Mouse (Mus musculus): Measurements from ENCODE around the gene Islr.

Gene Islr

DNA sequence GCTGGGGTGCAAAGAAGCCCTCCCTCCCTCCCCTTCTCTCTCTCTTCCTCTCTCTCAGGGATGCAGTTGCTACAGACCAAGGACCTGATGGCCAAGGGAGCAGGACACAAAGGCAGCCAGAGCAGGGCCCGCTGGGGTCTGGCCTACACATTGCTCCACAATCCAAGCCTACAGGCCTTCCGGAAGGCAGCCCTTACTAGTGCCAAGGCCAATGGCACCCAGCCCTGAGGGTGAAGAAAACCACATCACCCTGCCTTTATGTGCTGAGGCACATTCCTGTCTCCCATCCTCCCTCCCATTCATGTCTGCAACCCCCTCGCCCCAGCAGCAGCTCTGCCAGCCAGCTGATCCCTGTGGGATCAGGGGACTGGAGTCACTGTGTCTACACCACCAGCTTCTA, 51.0 kb downstream of the Islr start:
- no peak for DNase-seq (ENCODE audit: low read depth, low spot score)

DNA sequence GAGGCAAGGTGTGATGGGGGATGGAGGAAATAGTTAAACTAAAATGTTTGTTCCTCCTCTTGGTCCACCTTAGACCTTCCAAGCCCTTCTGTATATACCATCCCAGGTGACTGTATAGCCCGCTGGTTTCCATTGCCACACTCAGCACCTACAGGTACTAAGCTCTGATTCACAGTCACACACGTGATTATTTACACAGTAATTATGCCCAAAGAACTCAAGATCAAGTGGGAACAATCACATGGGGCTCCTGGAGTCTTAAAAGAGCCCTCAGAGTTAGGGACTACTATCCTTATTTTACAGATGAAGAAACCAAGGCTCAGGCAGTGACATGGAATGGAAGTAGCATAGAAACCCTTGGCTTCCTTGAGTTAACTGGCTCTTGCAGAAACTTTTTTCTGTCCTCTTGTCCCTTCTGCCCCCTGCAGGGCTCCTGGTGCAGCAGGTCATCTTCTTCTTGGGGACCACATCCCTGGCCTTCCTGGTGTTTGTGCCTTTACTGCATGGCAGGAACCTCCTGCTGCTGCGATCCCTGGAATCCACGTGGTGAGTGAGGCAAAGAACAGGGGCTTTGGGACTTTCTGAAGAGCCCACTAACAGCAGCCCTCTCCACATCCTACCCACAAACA, 53.3 kb downstream of the Islr start:
- no peak for DNase-seq (ENCODE audit: low read depth, low spot score)

DNA sequence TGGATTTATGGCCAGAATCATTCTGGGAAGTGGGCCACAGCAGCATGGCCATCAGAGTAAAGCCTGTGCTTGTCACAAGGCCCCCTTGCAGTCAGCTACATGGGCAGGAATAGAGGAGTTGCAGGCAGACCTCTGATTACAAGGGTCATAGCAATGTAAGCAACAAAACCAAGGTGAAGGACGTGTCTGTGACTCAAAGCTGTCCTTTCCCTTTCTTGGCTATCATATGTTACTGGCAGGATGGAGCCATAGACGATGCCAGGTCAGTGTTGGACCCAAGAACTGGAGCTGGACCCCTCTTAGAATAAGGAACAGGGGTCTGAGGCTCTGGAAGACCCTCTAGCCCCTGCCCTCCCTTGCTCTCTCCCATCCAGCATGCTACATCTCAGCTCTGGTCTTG, 55.3 kb downstream of the Islr start:
- no peak for DNase-seq (ENCODE audit: low read depth, low spot score)

DNA sequence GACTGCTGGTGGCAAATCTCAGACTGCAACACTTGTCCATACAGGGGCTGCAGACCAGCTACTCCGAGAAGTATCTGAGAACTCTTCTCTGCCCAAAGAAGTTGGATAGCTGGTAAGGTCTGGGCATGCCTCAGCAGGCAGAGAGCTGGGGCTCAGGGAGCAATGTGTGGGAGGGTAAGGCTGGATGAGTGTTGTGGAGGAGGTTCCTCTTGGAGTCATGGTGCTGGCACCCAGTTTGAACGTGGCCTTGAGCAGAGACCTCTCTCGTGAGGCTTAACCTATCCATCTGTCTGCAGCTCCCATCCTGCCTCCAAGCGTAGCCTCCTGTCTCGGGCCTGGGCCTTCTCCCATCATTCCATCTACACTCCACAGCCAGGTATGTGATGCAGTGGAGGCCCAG, 58.7 kb downstream of the Islr start:
- no peak for DNase-seq (ENCODE audit: low read depth, low spot score)

DNA sequence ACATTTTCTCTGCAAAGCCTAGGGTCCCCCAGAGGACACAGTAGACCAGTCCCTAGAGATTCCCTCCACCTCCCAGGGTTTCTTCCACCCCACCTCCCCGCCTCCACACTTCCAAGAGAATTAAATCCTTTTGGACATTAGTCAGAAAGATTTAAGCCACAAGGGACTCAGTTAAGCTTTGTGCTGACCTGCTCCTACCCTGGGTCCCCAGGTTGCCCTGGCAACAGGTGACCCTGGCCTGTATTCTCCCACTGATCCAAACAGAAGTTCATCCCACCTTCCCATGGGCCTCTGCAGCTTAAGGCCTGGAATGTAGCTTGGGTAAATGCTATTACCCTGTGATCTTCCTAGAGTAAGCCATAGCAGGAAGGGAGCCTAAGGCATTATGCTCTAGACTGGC, 59.4 kb downstream of the Islr start:
- DNase-seq (ENCODE audit: low read depth, low spot score) = no peak

DNA sequence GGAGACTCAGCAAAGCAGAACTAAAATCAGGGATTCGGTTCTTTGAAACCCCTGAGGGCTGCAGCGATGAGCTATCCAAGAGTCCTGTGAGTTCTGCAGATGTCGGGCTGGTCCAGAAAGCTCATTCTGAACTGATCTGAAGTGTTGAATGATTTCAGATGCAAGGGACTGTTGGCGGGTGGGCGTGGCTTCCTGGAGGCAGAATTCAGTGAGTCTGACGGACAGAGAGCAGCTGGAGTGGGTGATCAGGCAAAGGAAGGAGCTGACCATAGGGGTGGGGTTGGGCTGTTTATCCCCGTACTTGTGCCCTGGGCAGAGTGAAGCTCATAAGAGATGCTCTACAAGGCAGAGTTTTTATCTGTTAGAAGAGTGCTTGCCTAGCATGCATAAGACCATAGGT, 60.7 kb downstream of the Islr start:
- DNase-seq (ENCODE audit: low read depth, low spot score) = no peak

DNA sequence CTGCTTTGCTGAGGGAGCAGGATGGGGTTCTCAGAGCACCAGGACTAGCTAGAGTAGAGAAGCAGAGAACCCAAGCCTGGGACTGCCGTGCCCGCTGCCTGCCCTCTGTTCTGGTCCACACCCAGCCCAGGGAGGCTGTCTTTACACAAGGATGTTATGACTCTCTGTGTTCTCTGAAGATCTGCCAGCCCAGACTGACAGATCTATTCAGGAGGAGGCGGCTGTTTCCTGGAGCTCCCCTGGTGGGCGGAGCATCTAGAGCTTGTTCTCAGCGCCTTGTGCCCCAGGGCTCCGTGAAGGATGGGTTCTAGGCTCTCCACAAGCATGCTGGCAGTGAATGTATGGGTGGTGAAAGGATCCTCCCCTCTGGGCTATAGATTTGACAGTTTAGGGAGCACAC, 64.2 kb downstream of the Islr start:
- DNase-seq (ENCODE audit: low read depth, low spot score) = no peak

DNA sequence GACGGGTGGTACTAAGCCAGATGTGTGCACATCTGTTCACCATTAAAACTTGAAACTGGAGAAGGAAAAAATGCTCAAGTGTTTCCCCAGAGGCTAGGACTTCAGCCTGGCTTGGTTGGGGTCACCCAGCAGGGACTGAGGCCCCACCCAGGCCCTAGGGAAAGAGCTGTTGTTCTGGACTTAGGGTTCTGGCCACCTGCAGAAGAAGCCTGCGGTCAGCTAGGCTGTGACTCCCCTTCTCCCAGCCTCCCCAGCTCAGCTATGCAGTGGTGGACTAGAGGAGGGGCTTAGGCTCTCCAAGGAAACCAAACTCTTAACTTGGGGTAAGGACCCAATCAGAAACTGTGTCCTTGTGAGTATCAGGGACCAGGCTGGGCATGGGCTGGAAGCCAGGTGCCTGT, 68.2 kb downstream of the Islr start:
- no peak for DNase-seq (ENCODE audit: low read depth, low spot score)

DNA sequence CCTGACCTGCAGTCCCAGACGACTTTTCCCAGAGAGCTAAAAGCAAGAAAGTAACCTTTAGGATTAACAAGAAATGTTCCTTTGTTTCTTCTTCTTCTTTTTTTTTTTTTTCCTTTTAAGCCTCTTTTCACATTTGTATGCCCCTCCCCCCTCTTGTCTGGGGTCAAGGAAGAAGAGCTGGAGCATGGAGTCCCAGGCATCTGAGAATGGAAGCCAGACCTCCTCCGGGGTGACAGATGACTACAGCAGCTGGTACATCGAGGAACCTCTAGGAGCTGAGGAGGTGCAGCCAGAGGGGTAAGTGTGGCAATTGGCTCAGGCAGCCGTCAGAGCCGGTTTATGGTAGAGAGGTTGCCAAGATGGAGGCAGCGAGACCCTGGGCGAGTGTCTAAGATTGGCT, 69.2 kb downstream of the Islr start:
- DNase-seq (ENCODE audit: low read depth, low spot score) = no peak

DNA sequence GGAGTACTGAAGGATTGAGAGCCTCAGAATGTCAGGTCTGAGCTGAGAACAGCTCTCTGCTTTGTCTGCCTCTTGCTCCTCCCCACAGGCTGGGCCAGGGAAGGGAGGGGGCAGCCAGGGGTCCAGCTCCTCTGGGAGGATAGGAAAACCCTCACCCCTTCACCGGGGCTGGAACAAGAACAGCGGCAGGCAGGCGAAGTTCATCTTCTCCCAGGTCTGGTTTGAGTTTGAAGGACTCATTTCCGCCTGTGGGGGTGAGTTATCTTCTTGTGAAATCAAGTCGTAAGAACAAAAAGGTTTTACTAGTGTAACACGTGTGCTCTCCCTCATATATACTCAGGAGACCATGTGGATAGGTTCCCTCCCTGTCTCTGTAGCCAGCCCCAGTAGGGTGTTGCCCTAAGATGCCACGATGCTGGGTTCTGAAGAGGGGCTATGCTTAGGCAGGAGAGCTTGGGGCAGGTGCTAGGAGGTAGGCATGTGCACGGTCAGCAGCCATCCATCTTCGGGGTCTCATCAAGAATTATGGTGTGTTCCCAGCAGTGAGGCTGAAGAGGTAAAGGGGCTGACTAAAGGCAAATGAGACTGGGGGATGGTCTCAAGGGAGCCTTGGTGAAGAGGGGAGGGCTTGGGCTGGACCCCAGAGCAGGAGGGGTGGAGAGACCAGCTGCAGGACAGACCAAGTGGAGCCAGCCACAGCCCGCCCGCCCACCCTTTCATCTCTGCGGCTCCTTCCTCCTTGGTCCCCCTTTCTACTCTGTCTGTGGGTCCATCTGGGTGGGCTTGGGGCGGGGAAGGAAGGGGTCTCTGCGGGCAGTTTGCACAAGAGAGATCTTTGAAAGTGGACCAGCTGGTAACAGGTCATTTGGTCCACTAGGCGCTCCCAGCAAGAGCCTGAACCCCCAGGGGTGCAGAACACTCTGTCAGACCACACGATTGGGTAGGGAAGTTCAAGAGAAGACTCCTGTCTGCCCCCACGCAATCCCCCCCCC, 69.9 kb downstream of the Islr start:
- no peak for DNase-seq (ENCODE audit: low read depth, low spot score)

DNA sequence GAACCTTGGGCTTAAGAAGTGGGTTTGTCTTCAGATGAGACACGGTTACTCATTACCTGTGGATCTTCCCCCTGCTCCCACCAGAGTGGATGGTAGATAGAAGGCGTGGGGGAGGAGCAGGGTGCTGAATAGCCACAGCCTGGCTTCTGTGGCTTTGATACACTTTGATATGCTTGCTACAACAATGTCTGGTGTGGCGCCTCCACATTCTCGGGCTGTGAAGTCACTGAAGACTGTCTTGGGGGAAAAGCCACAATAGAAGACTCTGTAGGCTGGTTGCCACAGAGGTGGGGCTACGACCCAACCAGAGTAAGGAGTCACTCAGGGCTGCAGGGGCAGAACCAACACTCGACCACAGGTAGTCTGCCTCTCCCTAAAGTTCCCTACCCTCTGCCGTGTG, 72.4 kb downstream of the Islr start:
- no peak for DNase-seq (ENCODE audit: low read depth, low spot score)

DNA sequence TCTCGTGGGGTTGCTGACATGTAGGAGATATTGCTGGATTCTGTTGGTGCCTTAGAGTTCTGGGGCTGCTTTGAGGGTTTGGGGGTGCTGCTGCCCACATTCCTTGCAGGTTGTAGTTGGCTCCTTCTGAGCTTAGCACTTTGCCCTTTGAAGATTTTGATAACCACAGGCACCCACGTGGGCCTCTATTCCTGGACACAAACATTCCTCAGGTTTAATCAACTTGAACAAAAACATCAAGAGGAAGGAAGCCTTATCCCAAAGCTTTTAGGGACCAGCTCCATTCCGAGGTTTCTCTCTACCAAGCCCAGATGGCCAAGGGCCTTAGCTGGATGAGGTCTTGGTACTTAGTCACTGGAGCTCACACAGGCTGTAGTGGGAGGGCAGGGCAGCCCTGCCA, 73.2 kb downstream of the Islr start:
- no peak for DNase-seq (ENCODE audit: low read depth, low spot score)

DNA sequence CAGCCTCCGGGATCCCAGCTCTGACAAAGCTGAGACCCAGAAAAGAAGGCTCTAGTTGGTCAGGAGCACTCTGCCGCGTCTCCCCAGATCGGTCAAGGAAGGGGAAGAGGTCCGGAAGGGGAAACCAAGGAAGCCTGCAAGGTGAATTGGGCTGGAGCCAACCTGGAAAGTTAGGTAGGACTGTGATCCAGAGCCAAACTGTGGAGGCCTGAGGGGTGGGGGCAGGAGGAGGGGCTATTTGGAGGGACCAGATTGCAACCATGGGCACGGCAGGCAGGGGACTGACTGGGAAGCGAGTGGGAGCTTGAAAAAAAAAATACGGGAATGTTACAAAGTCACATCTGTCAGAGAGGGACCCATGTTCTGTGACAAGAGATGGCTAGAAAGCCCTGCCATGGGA, 74.6 kb downstream of the Islr start:
- DNase-seq (ENCODE audit: low read depth, low spot score) = no peak

DNA sequence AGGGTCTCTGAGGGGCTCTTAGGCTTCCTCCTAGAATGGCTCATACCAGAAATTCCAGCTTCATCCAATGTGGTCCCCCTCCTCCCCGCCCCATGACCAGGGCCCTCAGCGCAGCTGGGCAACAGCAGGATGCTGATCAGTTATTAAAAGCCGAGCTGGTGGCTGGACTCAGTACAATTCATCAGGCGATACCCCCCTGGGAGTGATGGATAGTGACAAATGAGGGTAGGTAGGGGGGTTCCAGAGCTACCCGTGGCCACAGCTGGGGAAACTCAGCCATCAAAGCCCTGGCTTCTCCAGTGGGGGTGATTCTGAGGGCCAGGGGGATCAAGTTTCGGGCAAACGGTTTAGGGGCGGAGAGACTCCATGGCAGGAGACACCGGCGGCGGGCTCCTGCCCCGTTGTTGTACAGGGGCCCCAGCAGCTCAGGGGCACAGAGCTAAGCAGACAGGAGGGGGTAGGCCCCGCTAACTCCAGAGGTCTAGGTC, 75.1 kb downstream of the Islr start:
- no peak for DNase-seq (ENCODE audit: low read depth, low spot score)

DNA sequence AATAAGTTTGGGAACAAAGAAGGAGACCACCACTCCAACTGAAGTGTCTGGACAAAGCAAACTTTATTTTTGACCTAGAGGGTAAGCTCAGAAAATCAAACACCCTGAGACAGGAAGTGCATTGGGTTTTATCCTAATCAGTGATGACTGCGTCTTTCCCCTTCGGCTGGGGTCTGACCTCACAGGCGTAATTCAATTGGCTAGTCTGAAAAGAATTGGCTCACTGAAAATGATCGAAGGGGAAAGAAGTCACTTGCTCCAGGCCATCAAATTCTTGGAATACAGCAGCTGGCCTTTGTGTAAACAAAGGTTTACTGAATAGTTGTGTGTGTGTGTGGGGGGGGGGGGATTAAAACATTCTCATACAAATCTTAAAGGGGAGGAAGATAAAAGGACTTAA, 78.3 kb downstream of the Islr start:
- no peak for DNase-seq (ENCODE audit: low read depth, low spot score)

DNA sequence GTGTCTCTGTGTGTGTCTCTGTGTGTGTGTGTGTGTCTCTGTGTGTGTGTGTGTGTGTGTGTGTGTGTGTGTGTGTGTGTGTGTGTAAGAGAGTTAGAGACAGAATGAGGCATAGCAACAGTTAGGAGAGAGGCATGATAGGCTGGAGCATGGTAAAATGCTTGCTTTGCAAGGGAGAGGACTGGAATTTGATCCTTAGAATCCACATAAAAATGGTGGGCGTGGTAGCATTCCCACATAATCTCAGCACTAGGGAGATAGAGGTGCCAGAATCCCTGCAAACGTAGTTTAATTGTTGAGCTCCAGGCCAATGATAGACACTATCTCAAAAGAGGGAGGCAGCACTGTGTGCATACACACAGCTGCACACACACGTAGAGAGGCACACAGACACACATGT, 79.0 kb downstream of the Islr start:
- DNase-seq (ENCODE audit: low read depth, low spot score) = no peak

DNA sequence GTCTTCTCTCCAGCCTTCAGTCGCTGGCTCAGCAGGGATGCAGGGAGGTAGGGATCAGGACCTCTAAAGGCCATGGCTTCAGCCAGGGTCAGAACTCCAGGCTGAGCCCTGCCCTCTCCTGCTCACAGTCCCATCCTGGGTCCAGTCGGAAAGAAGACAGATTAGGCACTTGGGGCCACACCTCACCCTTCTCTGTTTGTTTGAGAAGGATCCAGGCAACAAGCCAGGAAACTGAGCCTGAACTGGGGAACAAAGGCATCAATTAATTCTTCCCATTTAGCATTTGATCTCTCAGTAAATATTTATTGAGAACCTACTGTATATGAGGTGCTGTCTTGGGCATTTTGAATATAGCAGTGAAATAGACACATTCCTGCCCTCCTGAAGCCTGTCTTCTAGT, 85.4 kb downstream of the Islr start, which contains the start of gene Ccdc33:
TSS of gene Ccdc33 (minus strand) at position 153 of the 400 bp plus-strand sequence.
- no peak for DNase-seq (ENCODE audit: low read depth, low spot score)

DNA sequence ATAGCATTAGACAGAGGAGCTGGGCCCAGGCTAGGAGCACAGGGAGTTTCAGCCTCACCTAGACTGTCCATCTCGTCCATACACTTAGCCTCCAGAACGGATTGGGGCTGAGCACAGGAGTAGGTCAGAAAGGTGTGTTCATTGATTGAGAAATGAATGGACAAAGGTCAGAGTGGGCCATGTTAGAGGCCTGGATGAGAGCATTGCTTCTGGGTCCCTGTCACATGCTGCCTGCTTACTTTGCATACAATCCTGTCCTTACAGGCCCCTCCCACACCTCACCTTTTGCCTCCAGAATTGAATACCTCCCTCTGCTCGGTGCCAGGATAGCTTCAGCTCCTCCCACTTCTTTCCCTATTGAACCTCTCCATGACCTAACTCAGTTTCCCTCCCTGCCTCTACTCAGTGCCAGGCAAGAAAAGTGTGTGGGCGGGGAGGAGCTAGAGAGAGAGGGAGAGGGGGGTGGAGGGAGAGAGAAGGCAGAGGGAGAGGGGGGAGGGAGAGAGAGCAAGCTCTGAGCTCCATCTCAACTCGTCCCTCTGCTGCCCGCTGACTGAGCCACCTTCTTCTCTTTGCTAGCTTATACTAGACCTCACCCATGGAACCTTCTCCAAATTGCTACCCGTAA, 88.0 kb downstream of the Islr start:
- no peak for DNase-seq (ENCODE audit: low read depth, low spot score)

DNA sequence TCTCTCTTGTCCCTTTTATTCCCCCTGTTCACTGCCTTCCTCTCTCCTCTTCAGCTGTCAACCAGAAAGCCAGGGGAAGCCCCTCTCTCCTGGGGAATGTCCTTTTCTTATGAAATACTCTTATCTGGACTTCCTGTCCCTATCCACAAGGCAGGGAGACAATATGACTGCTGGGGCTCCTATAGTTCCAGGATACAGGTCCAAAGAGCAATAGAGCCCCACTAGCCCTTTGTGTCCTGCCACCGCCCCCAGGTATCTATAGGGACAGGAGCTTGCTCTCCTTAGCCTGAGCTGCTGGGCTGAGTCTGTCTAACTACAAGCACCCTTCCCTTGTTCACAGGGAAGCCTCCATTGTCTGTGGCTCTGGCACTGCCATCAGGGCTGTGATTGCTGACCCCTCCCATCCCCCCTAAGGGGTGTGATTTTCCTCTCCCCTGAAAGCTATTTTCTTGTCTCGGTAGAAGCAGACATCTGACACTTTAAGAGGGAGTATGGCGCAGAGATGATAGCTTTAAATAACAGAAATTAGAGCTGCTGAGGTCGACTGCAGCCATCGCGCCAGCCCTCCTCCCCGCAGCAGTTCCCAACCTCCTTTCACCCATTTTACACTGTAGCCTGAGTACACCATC, 88.7 kb downstream of the Islr start:
- DNase-seq (ENCODE audit: low read depth, low spot score) = no peak

DNA sequence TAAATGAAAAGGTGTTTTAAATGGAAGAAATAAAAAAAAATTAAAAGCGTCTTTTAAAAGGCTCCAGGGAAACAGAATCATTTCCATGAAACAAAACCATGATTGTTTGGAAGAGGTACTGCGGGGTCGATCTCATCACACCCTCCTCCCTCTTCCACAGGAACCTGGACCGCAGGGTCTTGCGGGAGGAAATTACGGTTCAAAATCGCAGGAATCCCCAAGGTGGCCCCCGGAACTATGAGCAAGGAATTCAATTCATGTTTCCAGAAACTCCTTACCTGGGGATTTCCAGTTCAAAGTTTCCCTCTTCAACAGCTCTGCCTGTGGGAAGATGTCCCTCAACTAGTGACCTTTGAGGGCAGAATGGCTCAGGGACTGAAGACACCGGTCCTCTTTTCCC, 90.1 kb downstream of the Islr start:
- no peak for DNase-seq (ENCODE audit: low read depth, low spot score)

DNA sequence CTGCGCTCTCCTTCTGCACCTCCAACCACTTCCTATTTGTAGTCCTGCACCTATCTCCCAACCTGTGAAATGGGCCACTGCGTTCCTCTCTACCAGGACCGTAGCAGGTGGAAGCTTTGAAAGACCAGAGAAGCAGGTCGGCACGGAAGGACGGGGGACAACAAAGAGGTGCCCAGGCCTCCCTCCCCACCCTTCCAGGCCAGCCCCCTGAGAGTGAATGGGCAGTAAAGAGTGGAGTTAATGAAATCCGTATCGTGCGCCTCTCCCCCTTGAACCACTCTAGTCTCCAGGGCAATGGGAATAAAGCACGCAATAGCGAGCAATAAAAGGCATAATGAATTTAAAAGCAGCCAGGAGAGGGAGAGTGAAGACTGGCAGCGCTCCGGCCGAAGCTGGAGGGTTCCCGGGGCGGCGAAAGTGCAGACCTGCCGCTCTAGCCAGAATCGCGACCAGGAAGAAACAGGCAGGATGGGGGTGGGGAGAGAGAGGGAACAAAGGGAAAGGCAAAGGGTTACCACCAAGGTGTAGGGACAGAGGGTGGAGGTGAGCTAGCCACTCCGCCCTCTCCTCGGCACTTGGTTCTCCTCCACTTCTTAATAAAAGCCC, 90.7 kb downstream of the Islr start:
- DNase-seq (ENCODE audit: low read depth, low spot score) = no peak

DNA sequence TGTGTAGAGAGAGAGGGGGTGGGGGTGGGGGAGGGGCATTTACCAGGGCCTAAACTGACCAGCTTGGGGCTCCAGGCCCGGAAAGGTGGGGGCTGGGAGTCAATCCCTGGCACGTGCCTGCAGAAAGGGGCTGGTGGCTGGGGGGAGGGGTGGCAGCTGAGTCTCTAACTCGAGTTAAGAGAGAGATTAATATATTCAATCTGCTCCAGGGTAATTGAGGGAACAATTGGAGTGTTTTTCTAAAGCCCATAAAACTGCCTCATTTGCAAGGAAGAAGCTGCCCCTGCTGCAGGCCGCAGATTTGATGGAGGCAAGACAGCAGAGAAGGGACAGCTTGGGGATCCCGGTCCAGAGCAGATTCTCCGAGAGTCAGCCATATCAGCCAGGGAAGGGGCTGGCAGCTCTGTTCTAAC, 91.2 kb downstream of the Islr start:
- DNase-seq (ENCODE audit: low read depth, low spot score) = no peak
